Mouse (Mus musculus) megakaryocyte, embryonic 14.5 days (primary cell): ENCODE measurements around the gene Atg16l1.

Source experiments
- FLI1 ChIP-seq: IDR thresholded peaks from 2 replicates; pipeline ENCODE4 v1.6.1; 2012; ENCODE audit warnings: low read length, inconsistent platforms, mixed read lengths
- GATA1 ChIP-seq: IDR thresholded peaks from 3 replicates; pipeline ENCODE4 v1.6.1; 2012; ENCODE audit warnings: mixed read lengths, low read length, inconsistent platforms, borderline replicate concordance

GRCm38 (mm10) chr1:87749360-87749973 lies 6.2 kb upstream of the Atg16l1 start:
- TF ChIP-seq FLI1 (no peak), GATA1 (no peak)
